Mouse (Mus musculus) CH12.LX (cell line): ENCODE data around the gene Osbpl6. TPM values are rescaled to one million over a fixed set of nuclear protein-coding genes. Genes with fewer than 3 reads are reported as not detected.

Source experiments
- DNase-seq: peaks from one replicate; pipeline ENCODE4 v3.0.0-alpha.2; 2013; ENCODE audit errors: extremely low read depth
- H3K27ac ChIP-seq: 2 replicates; pipeline ENCODE4 v1.5.1; 2012; ENCODE audit warnings: low read depth, mild to moderate bottlenecking, control low read depth, moderate library complexity; ENCODE audit not compliant: insufficient read depth
- H3K27me3 ChIP-seq: replicated peaks from 2 replicates; pipeline ENCODE3; 2012; ENCODE audit warnings: inconsistent platforms
- H3K36me3 ChIP-seq, 2 experiments: replicated peaks in 1 of 2; 2 replicates each; pipeline versions ENCODE3 to v1.6.1; 2012; ENCODE audit warnings: inconsistent platforms in 1 of 2, low read length in 1 of 2, mild to moderate bottlenecking in 1 of 2, mixed read lengths in 1 of 2, moderate library complexity in 1 of 2; ENCODE audit not compliant: control insufficient read depth in 1 of 2, insufficient read depth in 1 of 2
- H3K4me1 ChIP-seq, 2 experiments: 2 replicates each; pipeline ENCODE4 v1.6.1; 2012; ENCODE audit warnings: inconsistent platforms in 1 of 2, moderate library complexity in 1 of 2; ENCODE audit not compliant: insufficient read depth in 2 of 2, control insufficient read depth in 1 of 2
- H3K4me2 ChIP-seq: 2 replicates; pipeline ENCODE4 v1.6.1; 2012; ENCODE audit warnings: low read depth, mild to moderate bottlenecking, control low read depth; ENCODE audit not compliant: poor library complexity, insufficient read depth, severe bottlenecking
- H3K4me3 ChIP-seq, 3 experiments: fragments of 150-350 bp in 1 of 3; sonication (generic) in 1 of 3; replicated peaks in 1 of 3; 2 replicates each; pipeline versions ENCODE3 to v1.5.1; 2011 to 2012; ENCODE audit warnings: low read depth in 2 of 3, low read length in 2 of 3, mild to moderate bottlenecking in 2 of 3, moderate library complexity in 2 of 3, control low read depth in 1 of 3, improper control_type of control experiment in 1 of 3, inconsistent platforms in 1 of 3, mixed read lengths in 1 of 3; ENCODE audit not compliant: poor library complexity in 1 of 3
- H3K79me2 ChIP-seq: replicated peaks from 2 replicates; pipeline ENCODE4 v1.6.1; 2012; ENCODE audit warnings: mild to moderate bottlenecking, moderate library complexity; ENCODE audit not compliant: control insufficient read depth, poor library complexity, insufficient read depth, severe bottlenecking; ENCODE audit errors: extremely low read depth
- H3K9ac ChIP-seq: 2 replicates; pipeline ENCODE4 v1.6.1; 2012; ENCODE audit warnings: low read depth, mild to moderate bottlenecking, control low read depth, moderate library complexity; ENCODE audit not compliant: insufficient read depth
- H3K9me3 ChIP-seq: replicated peaks from 2 replicates; pipeline ENCODE3; 2012; ENCODE audit warnings: low read length, inconsistent platforms, mixed read lengths
- BHLHE40 ChIP-seq: IDR thresholded peaks from 2 replicates; pipeline ENCODE4 v1.6.1; 2011; ENCODE audit warnings: mild to moderate bottlenecking, low read depth, low read length, improper control_type of control experiment
- CHD1 ChIP-seq: IDR thresholded peaks from 2 replicates; pipeline ENCODE4 v1.6.1; 2012; ENCODE audit warnings: low read depth, low read length, improper control_type of control experiment, inconsistent platforms
- CHD2 ChIP-seq: IDR thresholded peaks from 2 replicates; pipeline ENCODE4 v1.6.1; 2011; ENCODE audit warnings: low read length, improper control_type of control experiment
- E2F4 ChIP-seq: IDR thresholded peaks from 2 replicates; pipeline ENCODE4 v1.6.1; 2011; ENCODE audit warnings: low read depth, low read length, improper control_type of control experiment; ENCODE audit not compliant: insufficient replicate concordance
- ELF1 ChIP-seq: IDR thresholded peaks from 2 replicates; pipeline ENCODE4 v1.6.1; 2014; ENCODE audit warnings: low read depth, mild to moderate bottlenecking, inconsistent platforms, low read length, improper control_type of control experiment
- EP300 ChIP-seq: IDR thresholded peaks from 2 replicates; pipeline ENCODE4 v1.6.1; 2011; ENCODE audit warnings: low read length, improper control_type of control experiment
- ETS1 ChIP-seq: conservative IDR thresholded peaks from 2 replicates; pipeline ENCODE4 v1.6.1; 2012; ENCODE audit warnings: low read depth, mild to moderate bottlenecking, inconsistent platforms, low read length, improper control_type of control experiment, moderate library complexity
- GABPA ChIP-seq: IDR thresholded peaks from 2 replicates; pipeline ENCODE4 v1.6.1; 2012; ENCODE audit warnings: low read depth, low read length, improper control_type of control experiment, inconsistent platforms; ENCODE audit not compliant: insufficient replicate concordance
- HCFC1 ChIP-seq: IDR thresholded peaks from 2 replicates; pipeline ENCODE4 v1.6.1; 2012; ENCODE audit warnings: low read depth, mild to moderate bottlenecking, inconsistent platforms, low read length, improper control_type of control experiment
- JUN ChIP-seq: IDR thresholded peaks from 2 replicates; pipeline ENCODE4 v1.6.1; 2011; ENCODE audit warnings: low read depth, mild to moderate bottlenecking, low read length, improper control_type of control experiment, moderate library complexity; ENCODE audit not compliant: insufficient read depth
- JUND ChIP-seq: conservative IDR thresholded peaks from 2 replicates; pipeline ENCODE4 v1.6.1; 2011; ENCODE audit warnings: low read depth, low read length, improper control_type of control experiment
- KAT2A ChIP-seq: IDR thresholded peaks from 2 replicates; pipeline ENCODE4 v1.6.1; 2012; ENCODE audit warnings: low read length, improper control_type of control experiment, inconsistent platforms; ENCODE audit not compliant: insufficient replicate concordance
- MAFK ChIP-seq: IDR thresholded peaks from 2 replicates; pipeline ENCODE4 v1.6.1; 2011; ENCODE audit warnings: low read length, improper control_type of control experiment; ENCODE audit not compliant: insufficient replicate concordance
- MEF2A ChIP-seq: IDR thresholded peaks from 2 replicates; pipeline ENCODE4 v1.6.1; 2014; ENCODE audit warnings: low read depth, mild to moderate bottlenecking, inconsistent platforms, low read length, improper control_type of control experiment, borderline replicate concordance
- MXI1 ChIP-seq: IDR thresholded peaks from 2 replicates; pipeline ENCODE4 v1.6.1; 2011; ENCODE audit warnings: mild to moderate bottlenecking, low read depth, low read length, improper control_type of control experiment
- MYC ChIP-seq: IDR thresholded peaks from 2 replicates; pipeline ENCODE4 v1.6.1; 2011; ENCODE audit warnings: low read depth, mild to moderate bottlenecking, improper control_type of control experiment, low read length
- NELFE ChIP-seq: IDR thresholded peaks from 2 replicates; pipeline ENCODE4 v1.6.1; 2011; ENCODE audit warnings: low read depth, low read length, improper control_type of control experiment
- POLR2A ChIP-seq: IDR thresholded peaks from 2 replicates; pipeline ENCODE4 v1.6.1; 2011; ENCODE audit warnings: low read depth, mild to moderate bottlenecking, improper control_type of control experiment, low read length
- POLR2AphosphoS2 ChIP-seq: IDR thresholded peaks from 2 replicates; pipeline ENCODE4 v1.6.1; 2011; ENCODE audit warnings: low read depth, low read length, improper control_type of control experiment
- RAD21 ChIP-seq: IDR thresholded peaks from 2 replicates; pipeline ENCODE4 v1.6.1; 2011; ENCODE audit warnings: low read depth, mild to moderate bottlenecking, low read length, improper control_type of control experiment, moderate library complexity
- SIN3A ChIP-seq: IDR thresholded peaks from 2 replicates; pipeline ENCODE4 v1.6.1; 2012; ENCODE audit warnings: low read length, improper control_type of control experiment, inconsistent platforms
- SMC3 ChIP-seq: IDR thresholded peaks from 2 replicates; pipeline ENCODE4 v1.6.1; 2011; ENCODE audit warnings: low read depth, low read length, improper control_type of control experiment
- TBP ChIP-seq: conservative IDR thresholded peaks from 2 replicates; pipeline ENCODE4 v1.6.1; 2011; ENCODE audit warnings: low read depth, low read length, improper control_type of control experiment
- TCF12 ChIP-seq: IDR thresholded peaks from 2 replicates; pipeline ENCODE4 v1.6.1; 2014; ENCODE audit warnings: low read depth, mild to moderate bottlenecking, inconsistent platforms, low read length, improper control_type of control experiment
- UBTF ChIP-seq: IDR thresholded peaks from 2 replicates; pipeline ENCODE4 v1.6.1; 2012; ENCODE audit warnings: low read depth, mild to moderate bottlenecking, inconsistent platforms, low read length, improper control_type of control experiment, moderate library complexity
- USF1 ChIP-seq: IDR thresholded peaks from 2 replicates; pipeline ENCODE4 v1.6.1; 2014; ENCODE audit warnings: low read depth, mild to moderate bottlenecking, inconsistent platforms, low read length, improper control_type of control experiment
- USF2 ChIP-seq: conservative IDR thresholded peaks from 2 replicates; pipeline ENCODE4 v1.6.1; 2011; ENCODE audit warnings: low read depth, low read length, improper control_type of control experiment
- dilution Hi-C: fragments of 300-500 bp; cut with MboI; formaldehyde crosslinking; loops from 2 replicates; pipeline ENCODE4 v1.14.3; 2020; ENCODE audit warnings: low sequenced_read_pairs; ENCODE audit not compliant: extremely low pct_unique_long_range_greater_than_20kb, extremely low pct_ligation_motif_present
- in situ Hi-C: fragments of 300-500 bp; cut with MboI; formaldehyde crosslinking; loops from 3 replicates; pipeline ENCODE4 v1.14.3; 2019; ENCODE audit warnings: low sequenced_read_pairs, low pct_ligation_motif_present, low pct_unique_long_range_greater_than_20kb, mixed read lengths
- polyA plus RNA-seq: library from polyadenylated mRNA; unstranded; fragments of >175 nt; gene quantifications from 2 replicates; pipeline ENCODE4 v1.2.1, GENCODE M21; 2012; ENCODE audit warnings: low read depth; ENCODE audit not compliant: insufficient read length
- total RNA-seq, 2 experiments: library from RNA; depleted of rRNA; stranded (reverse); fragments of 300-350 nt in 1 of 2; fragments of >200 nt in 1 of 2; gene quantifications; 2 replicates each; pipeline ENCODE4 v1.2.3; 2012 to 2014

Gene Osbpl6
- total and polyA plus RNA-seq, 3 experiments: 0.19 to 0.60 (median 0.38) TPM

GRCm38 (mm10) chr2:76542921-76543320 is 136.6 kb downstream of the Osbpl6 start:
- in situ Hi-C loops (no loop called here), dilution Hi-C loops (no loop called here)
- no peaks in the 10 kb centered on the region; a peak in 1 of 4 replicates for H3K4me1 ChIP-seq
- H3K27ac ChIP-seq: no peak overlapping the region
- H3K9ac ChIP-seq: no peak overlapping the region
- TF ChIP-seq MAFK (no peak), KAT2A (no peak), TBP (no peak), E2F4 (no peak), RAD21 (no peak), USF2 (no peak), GABPA (no peak), TCF12 (no peak), USF1 (no peak), HCFC1 (no peak), MEF2A (no peak), CHD1 (no peak), BHLHE40 (no peak), EP300 (no peak), CHD2 (no peak), ELF1 (no peak), MXI1 (no peak), POLR2A (no peak), JUN (no peak)
- TF ChIP-seq, all 38 proteins: peak for 0
- Histone ChIP-seq H3K36me3 (no peaks in the 10 kb centered on the region), H3K9me3 (no peaks in the 10 kb centered on the region), H3K4me2 (no peak overlapping the region), H3K27me3 (no peaks in the 10 kb centered on the region), H3K79me2 (no peaks in the 10 kb centered on the region), H3K4me3 (no peak overlapping the region)
- no peak for DNase-seq

- H3K79me2 ChIP-seq: no peaks in the 10 kb centered on the region
- H3K4me2 ChIP-seq: no peak overlapping the region
- dilution Hi-C loops: no loop called here
- no peak overlapping the region for H3K27ac ChIP-seq
- TF ChIP-seq SIN3A (no peak), POLR2A (no peak), HCFC1 (no peak), BHLHE40 (no peak), MAFK (no peak), JUND (no peak), ETS1 (no peak), MYC (no peak), MEF2A (no peak), EP300 (no peak), MXI1 (no peak), UBTF (no peak), GABPA (no peak), USF2 (no peak), CHD2 (no peak), SMC3 (no peak), POLR2AphosphoS2 (no peak), NELFE (no peak)
- TF ChIP-seq, all 38 proteins: peak for 0
- in situ Hi-C loops: no loop called here
- no peaks in the 10 kb centered on the region for H3K36me3 ChIP-seq
- no peak overlapping the region for H3K9ac ChIP-seq
- H3K4me1 ChIP-seq: no peaks in the 10 kb centered on the region; a peak in 1 of 4 replicates
- no peak for DNase-seq
- H3K27me3 ChIP-seq: no peaks in the 10 kb centered on the region
- H3K4me3 ChIP-seq: no peak overlapping the region
- no peaks in the 10 kb centered on the region for H3K9me3 ChIP-seq
These were observed 139.2 kb downstream of the Osbpl6 start for GRCm38 (mm10) chr2:76545539-76545938.
